10 mouse cellular contexts compared by ENCODE assay signal in the genomic region with DNA sequence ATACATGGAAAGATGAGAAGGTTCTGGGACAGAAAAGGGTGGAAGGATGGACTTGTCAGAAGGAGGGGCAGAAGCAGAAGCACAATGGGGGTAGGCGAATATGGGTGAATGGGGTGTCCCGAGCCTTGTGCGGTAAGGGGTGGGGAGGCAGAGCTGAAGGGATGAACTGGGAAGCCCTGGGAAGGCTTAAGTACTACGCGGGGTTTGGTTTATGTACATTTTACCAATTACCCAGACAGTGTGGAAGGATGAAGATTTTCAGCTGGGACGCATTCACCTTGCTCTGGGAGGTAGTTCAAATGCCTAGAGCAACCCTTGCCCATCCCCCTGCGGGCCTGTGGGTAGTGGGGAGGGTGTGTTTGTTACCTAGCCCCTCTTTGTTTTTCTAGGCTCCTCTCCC. TPM values are rescaled to one million over a fixed set of nuclear protein-coding genes. Genes with fewer than 3 reads are reported as not detected.
DNase-seq lines count a peak whose midpoint lies in the region; ATAC-seq lines count a peak whose summit lies in the region.
"Had no signal": no experiment of that assay in that cellular context is flagged by ENCODE, and none has a peak within 500 bp of the region (broad histone marks: within the 10 kb centered on the region; RNA-seq: fewer than 3 reads in every experiment).

No protein-coding gene starts in this region.

- no peak for ATAC-seq in kidney, embryonic 14.5 days (ENCODE audit: low FRiP score, low TSS enrichment)
- peak; percentile 36; the same call in 1 of the 2 replicates for ATAC-seq in hindbrain, embryonic 12.5 days (ENCODE audit: low FRiP score)
- ATAC-seq in midbrain, embryonic 12.5 days (ENCODE audit: low FRiP score, low read depth) = no peak
- ATAC-seq in activated CD4-positive, CD25-positive, alpha-beta regulatory T cell, adult 4 months = no peak

- peaks cover 17% of the 10 kb centered on the region for H3K4me1 ChIP-seq in kidney, embryonic 14.5 days (ENCODE audit: control insufficient read depth, insufficient read depth, low read length)
- H3K4me1 ChIP-seq in brown adipose tissue, adult 24 weeks (ENCODE audit: control insufficient read depth, insufficient read depth, insufficient read length, low read length) = peaks cover 7% of the 10 kb centered on the region; the same call in 1 of the 2 replicates
- peaks cover 24% of the 10 kb centered on the region for H3K4me1 ChIP-seq in hindbrain, embryonic 12.5 days
- peaks cover 20% of the 10 kb centered on the region for H3K4me1 ChIP-seq in midbrain, embryonic 12.5 days

- H3K27me3 ChIP-seq in kidney, embryonic 14.5 days (ENCODE audit: control insufficient read depth, insufficient read depth, low read length) = no peaks in the 10 kb centered on the region; the same call in 1 of the 2 replicates
- peaks cover 20% of the 10 kb centered on the region for H3K27me3 ChIP-seq in hindbrain, embryonic 12.5 days
- peaks cover 41% of the 10 kb centered on the region for H3K27me3 ChIP-seq in midbrain, embryonic 12.5 days
- H3K27me3 ChIP-seq: Patski had no signal

- no peak overlapping the region for H3K27ac ChIP-seq in kidney, embryonic 14.5 days (ENCODE audit: low read depth, low read length)
- no peak overlapping the region for H3K27ac ChIP-seq in brown adipose tissue, adult 24 weeks (replicated peaks; ENCODE audit: low read depth, low read length)
- no peak overlapping the region for H3K27ac ChIP-seq in hindbrain, embryonic 12.5 days
- H3K27ac ChIP-seq in midbrain, embryonic 12.5 days (replicated peaks) = no peak overlapping the region

- H3K36me3 ChIP-seq in kidney, embryonic 14.5 days (ENCODE audit: control insufficient read depth, insufficient read depth, low read length) = peaks cover 29% of the 10 kb centered on the region; the same call in 1 of the 2 replicates
- peaks cover 17% of the 10 kb centered on the region for H3K36me3 ChIP-seq in hindbrain, embryonic 12.5 days
- H3K36me3 ChIP-seq in midbrain, embryonic 12.5 days = peaks cover 16% of the 10 kb centered on the region

- H3K9ac ChIP-seq in kidney, embryonic 14.5 days (ENCODE audit: low read depth, low read length) = peak overlapping the region; percentile 83
- H3K9ac ChIP-seq in hindbrain, embryonic 12.5 days = peak overlapping the region; percentile 80
- H3K9ac ChIP-seq in midbrain, embryonic 12.5 days (replicated peaks) = peak overlapping the region; percentile 65

- H3K9me3 ChIP-seq in kidney, embryonic 14.5 days (ENCODE audit: control insufficient read depth, low read length) = no peaks in the 10 kb centered on the region
- no peaks in the 10 kb centered on the region for H3K9me3 ChIP-seq in hindbrain, embryonic 12.5 days (replicated peaks)
- no peaks in the 10 kb centered on the region for H3K9me3 ChIP-seq in midbrain, embryonic 12.5 days

- DNase-seq in kidney, postnatal 36 days = no peak
- DNase-seq in embryo, embryonic 11 days = no peak
- DNase-seq in cerebellum, adult 9-10 months = no peak

- WGBS in kidney, embryonic 14.5 days = 29% methylated on average over 7 of the region's 7 CpGs
- 31% methylated on average over 7 of the region's 7 CpGs for WGBS in hindbrain, embryonic 12.5 days
- WGBS in midbrain, embryonic 12.5 days = 38% methylated on average over 7 of the region's 7 CpGs

- H3K4me2 ChIP-seq in kidney, embryonic 14.5 days (replicated peaks; ENCODE audit: low read depth, low read length) = peak overlapping the region; percentile 82
- peak overlapping the region; percentile 94 for H3K4me2 ChIP-seq in hindbrain, embryonic 12.5 days (replicated peaks)
- peak overlapping the region; percentile 87 for H3K4me2 ChIP-seq in midbrain, embryonic 12.5 days (replicated peaks)

- peak overlapping the region; percentile 71 for H3K4me3 ChIP-seq in kidney, embryonic 14.5 days (ENCODE audit: low read length)
- peak overlapping the region; percentile 70 for H3K4me3 ChIP-seq in brown adipose tissue, adult 24 weeks (ENCODE audit: insufficient read depth, low read depth, low read length)
- peak overlapping the region; percentile 53 for H3K4me3 ChIP-seq in hindbrain, embryonic 12.5 days
- peak overlapping the region; percentile 64 for H3K4me3 ChIP-seq in midbrain, embryonic 12.5 days

RNA-seq across cellular contexts. Expression of gene Rad9a, which starts 0.7 kb away (rescaled TPM):
- polyA plus RNA-seq in kidney, embryonic 14.5 days (2014; fragmentation: Nextera tagmentation; extraction: Ambion mirVana) = 34.7 and 39.5 TPM in 2 replicates
- polyA plus RNA-seq in brown adipose tissue, adult 24 weeks (2012; ENCODE audit: insufficient read depth, insufficient read length, missing spikeins) = 4.4 and 7.6 TPM in 2 replicates
- polyA plus RNA-seq in hindbrain, embryonic 12.5 days (2016; fragmentation: Nextera tagmentation; extraction: Ambion mirVana) = 30.5 and 31.2 TPM in 2 replicates
- 35.0 and 41.5 TPM in 2 replicates for polyA plus RNA-seq in midbrain, embryonic 12.5 days (2016; fragmentation: Nextera tagmentation; extraction: Ambion mirVana)
- polyA plus RNA-seq in activated CD4-positive, CD25-positive, alpha-beta regulatory T cell, adult 4 months (2017; shearing (Covaris generic)) = 10 to 100 TPM; 37.7 to 40.3 TPM

RNA-seq across cellular contexts. Expression of gene Ppp1ca, which starts 10.3 kb away (rescaled TPM):
- polyA plus RNA-seq in kidney, embryonic 14.5 days (2014; fragmentation: Nextera tagmentation; extraction: Ambion mirVana) = 987 and 1,041 TPM in 2 replicates
- 265 and 309 TPM in 2 replicates for polyA plus RNA-seq in brown adipose tissue, adult 24 weeks (2012; ENCODE audit: insufficient read depth, insufficient read length, missing spikeins)
- polyA plus RNA-seq in hindbrain, embryonic 12.5 days (2016; fragmentation: Nextera tagmentation; extraction: Ambion mirVana) = 662 and 684 TPM in 2 replicates
- 709 and 733 TPM in 2 replicates for polyA plus RNA-seq in midbrain, embryonic 12.5 days (2016; fragmentation: Nextera tagmentation; extraction: Ambion mirVana)
- polyA plus RNA-seq in activated CD4-positive, CD25-positive, alpha-beta regulatory T cell, adult 4 months (2017; shearing (Covaris generic)) = 1,000 to 10,000 TPM in 1 of 2 experiments, 100 to 1,000 TPM in 1; 945 to 1,075 TPM

RNA-seq across cellular contexts. Expression of gene Tbc1d10c, which starts 11.1 kb away (rescaled TPM):
- 2.7 and 3.2 TPM in 2 replicates for polyA plus RNA-seq in kidney, embryonic 14.5 days (2014; fragmentation: Nextera tagmentation; extraction: Ambion mirVana)
- polyA plus RNA-seq in brown adipose tissue, adult 24 weeks (2012; ENCODE audit: insufficient read depth, insufficient read length, missing spikeins) = 0.83 TPM in 1 of 2 replicates, not detected in the other
- 0.58 and 1.0 TPM in 2 replicates for polyA plus RNA-seq in hindbrain, embryonic 12.5 days (2016; fragmentation: Nextera tagmentation; extraction: Ambion mirVana)
- polyA plus RNA-seq in midbrain, embryonic 12.5 days (2016; fragmentation: Nextera tagmentation; extraction: Ambion mirVana) = 0.73 and 0.86 TPM in 2 replicates
- 100 to 1,000 TPM; 548 to 733 TPM for polyA plus RNA-seq in activated CD4-positive, CD25-positive, alpha-beta regulatory T cell, adult 4 months (2017; shearing (Covaris generic))

RNA-seq across cellular contexts. Expression of gene Clcf1, which starts 11.9 kb away (rescaled TPM):
- polyA plus RNA-seq in kidney, embryonic 14.5 days (2014; fragmentation: Nextera tagmentation; extraction: Ambion mirVana) = 5.7 and 5.9 TPM in 2 replicates
- not detected in 2 replicates for polyA plus RNA-seq in brown adipose tissue, adult 24 weeks (2012; ENCODE audit: insufficient read depth, insufficient read length, missing spikeins)
- 2.1 and 2.8 TPM in 2 replicates for polyA plus RNA-seq in hindbrain, embryonic 12.5 days (2016; fragmentation: Nextera tagmentation; extraction: Ambion mirVana)
- polyA plus RNA-seq in midbrain, embryonic 12.5 days (2016; fragmentation: Nextera tagmentation; extraction: Ambion mirVana) = 0.48 and 0.94 TPM in 2 replicates
- polyA plus RNA-seq in activated CD4-positive, CD25-positive, alpha-beta regulatory T cell, adult 4 months (2017; shearing (Covaris generic)) = 10 to 100 TPM; 19.7 to 29.7 TPM

RNA-seq across cellular contexts. Expression of gene AC109138.7, which starts 12.0 kb away (rescaled TPM):
- not detected in 2 replicates for polyA plus RNA-seq in kidney, embryonic 14.5 days (2014; fragmentation: Nextera tagmentation; extraction: Ambion mirVana)
- polyA plus RNA-seq in brown adipose tissue, adult 24 weeks (2012; ENCODE audit: insufficient read depth, insufficient read length, missing spikeins) = not detected in 2 replicates
- polyA plus RNA-seq in hindbrain, embryonic 12.5 days (2016; fragmentation: Nextera tagmentation; extraction: Ambion mirVana) = not detected in 2 replicates
- polyA plus RNA-seq in midbrain, embryonic 12.5 days (2016; fragmentation: Nextera tagmentation; extraction: Ambion mirVana) = not detected in 2 replicates
- polyA plus RNA-seq in activated CD4-positive, CD25-positive, alpha-beta regulatory T cell, adult 4 months (2017; shearing (Covaris generic)) = not detected
- polyA plus RNA-seq: gonadal fat pad, adult 2 months had no signal

Comparison
In these comparisons a context has a peak if more than half of its experiments do, and no peak if none do; other contexts are left out.
1. RNA of gene Tbc1d10c, which starts 11.1 kb away (polyA plus RNA-seq): 548 to 733 TPM in activated CD4-positive, CD25-positive, alpha-beta regulatory T cell, adult 4 months; 2.7 to 3.2 TPM in kidney, embryonic 14.5 days, 0.83 TPM in brown adipose tissue, adult 24 weeks, 0.73 to 0.86 TPM in midbrain, embryonic 12.5 days and 0.58 to 1.0 TPM in hindbrain, embryonic 12.5 days; every median in the first group is over 100 times any median in the second.
2. Peak in every context shown above with its lines, with median percentiles within 50 percentile points of each other: H3K4me2 ChIP-seq, H3K4me3 ChIP-seq and H3K9ac ChIP-seq.